ENCODE assay signal across 22 mouse cellular contexts in genomic region chr15:24838390-24838789, GRCm38 (mm10).
"Had no signal": no experiment of that assay in that cellular context is flagged by ENCODE, and none has a peak within 500 bp of the region (broad histone marks: within the 10 kb centered on the region; RNA-seq: fewer than 3 reads in every experiment).

No protein-coding gene starts in this region.

- H3K4me2 ChIP-seq: lung, embryonic 15.5 days; midbrain, embryonic 11.5 days; midbrain, embryonic 13.5 days; midbrain, embryonic 15.5 days; neural tube, embryonic 13.5 days; neural tube, embryonic 15.5 days had no signal

- H3K4me1 ChIP-seq: lung, embryonic 15.5 days; megakaryocyte, embryonic 14.5 days; midbrain, embryonic 13.5 days; midbrain, embryonic 15.5 days; neural tube, embryonic 13.5 days; neural tube, embryonic 15.5 days had no signal

- H3K9ac ChIP-seq: liver, postnatal 0 days; lung, embryonic 15.5 days; midbrain, embryonic 13.5 days; midbrain, embryonic 15.5 days; neural tube, embryonic 13.5 days; neural tube, embryonic 15.5 days had no signal

- DNase-seq: liver, postnatal 0 days; lung, adult 2 months; lung, postnatal 14 days; lung, postnatal 36 days; retina, postnatal 1 day; right cerebral cortex, adult 18-20 months; right cerebral cortex, postnatal 25 days; right cerebral cortex, postnatal 4 days; spleen, adult 18-20 months; thymus, adult 2 months; thymus, postnatal 25 days; thymus, postnatal 4 days had no signal

- H3K36me3 ChIP-seq: lung, embryonic 15.5 days; midbrain, embryonic 13.5 days; midbrain, embryonic 15.5 days; neural tube, embryonic 13.5 days; neural tube, embryonic 15.5 days had no signal

- H3K27ac ChIP-seq: lung, embryonic 15.5 days; macrophage; midbrain, embryonic 13.5 days; midbrain, embryonic 15.5 days; neural tube, embryonic 13.5 days; neural tube, embryonic 15.5 days had no signal

- H3K9me3 ChIP-seq: lung, embryonic 15.5 days; megakaryocyte, embryonic 14.5 days; midbrain, embryonic 13.5 days; midbrain, embryonic 15.5 days; neural tube, embryonic 13.5 days; neural tube, embryonic 15.5 days had no signal

- ATAC-seq: liver, postnatal 0 days; lung, postnatal 0 days; midbrain, embryonic 13.5 days; midbrain, embryonic 15.5 days had no signal

- H3K4me3 ChIP-seq: lung, embryonic 15.5 days; megakaryocyte, embryonic 14.5 days; midbrain, embryonic 13.5 days; midbrain, embryonic 15.5 days; myocyte; neural tube, embryonic 13.5 days; neural tube, embryonic 15.5 days had no signal

- H3K27me3 ChIP-seq: lung, embryonic 15.5 days; megakaryocyte, embryonic 14.5 days; midbrain, embryonic 13.5 days; midbrain, embryonic 15.5 days; neural tube, embryonic 13.5 days; neural tube, embryonic 15.5 days had no signal
